Mouse (Mus musculus): Measurements from ENCODE around the gene Smagp.

DNA sequence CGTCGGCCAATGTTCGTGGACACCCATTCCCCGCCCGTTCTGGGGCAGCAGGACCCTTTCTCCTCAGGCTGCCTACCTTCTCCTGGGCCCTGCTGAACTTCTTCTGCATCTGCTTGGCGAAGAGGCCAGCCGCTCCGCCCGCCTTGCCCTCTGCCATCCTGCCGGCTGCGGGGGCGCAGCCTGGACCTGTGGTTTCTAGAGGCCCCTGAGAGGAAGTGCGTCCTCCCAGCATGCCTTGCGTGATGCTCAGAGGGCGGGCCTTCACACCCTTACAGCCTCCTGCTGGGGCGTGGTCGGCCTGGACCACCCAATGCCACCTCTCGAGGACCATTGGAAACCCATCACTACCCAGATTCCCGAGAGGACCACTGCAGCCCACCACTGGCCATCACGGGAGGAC, 32.6 kb upstream of the Smagp start, which contains the start of gene Bin2:
- TF ChIP-seq POLR2A (IDR thresholded peaks at IDR 0.05; ENCODE audit: extremely low read depth, insufficient read depth, low read length) (no peak), CTCF (IDR thresholded peaks at IDR 0.05; ENCODE audit: low read depth, low read length) (no peak)

Measured in liver, adult 2 months (tissue).